13 mouse cellular contexts compared by ENCODE assay signal in genomic region chr1:42707611-42708130, GRCm38 (mm10). TPM values are rescaled to one million over a fixed set of nuclear protein-coding genes. Genes with fewer than 3 reads are reported as not detected.
A peak's percentile ranks its signal among the peaks of the same experiment; 100 is the strongest.
DNase-seq lines count a peak whose midpoint lies in the region; ATAC-seq and TF ChIP-seq lines count a peak whose summit lies in the region.
"Had no signal": no experiment of that assay in that cellular context is flagged by ENCODE, and none has a peak within 500 bp of the region (broad histone marks: within the 10 kb centered on the region; RNA-seq: fewer than 3 reads in every experiment).

No protein-coding gene starts in this region.

- peaks cover 36% of the 10 kb centered on the region for H3K4me1 ChIP-seq in forebrain, postnatal 0 days (ENCODE audit: insufficient read depth)
- H3K4me1 ChIP-seq in midbrain, embryonic 11.5 days (ENCODE audit: control insufficient read depth, insufficient read depth, low read length) = peaks cover 85% of the 10 kb centered on the region

- no peak for TF ChIP-seq CTCF in brain, embryonic 14.5 days (IDR thresholded peaks at IDR 0.05; ENCODE audit: borderline replicate concordance, extremely low read depth, insufficient read depth, insufficient read length)
- no peak for TF ChIP-seq CTCF in forebrain, postnatal 0 days (IDR thresholded peaks at IDR 0.05; ENCODE audit: low read depth)

- peak overlapping the region; percentile 88 for H3K4me2 ChIP-seq in forebrain, postnatal 0 days (ENCODE audit: low read depth)
- peak overlapping the region; percentile 76 for H3K4me2 ChIP-seq in midbrain, embryonic 11.5 days

- H3K36me3 ChIP-seq in forebrain, postnatal 0 days (ENCODE audit: insufficient read depth) = no peaks in the 10 kb centered on the region
- H3K36me3 ChIP-seq in midbrain, embryonic 11.5 days (ENCODE audit: control insufficient read depth, insufficient read depth, low read length) = no peaks in the 10 kb centered on the region

- H3K27ac ChIP-seq in forebrain, postnatal 0 days (ENCODE audit: low read depth, low read length) = peak overlapping the region; percentile 57
- H3K27ac ChIP-seq in midbrain, embryonic 11.5 days (ENCODE audit: low read depth, low read length) = no peak overlapping the region; the same call in 1 of the 2 replicates

- TF ChIP-seq POLR2A in brain, embryonic 14.5 days (IDR thresholded peaks at IDR 0.05; ENCODE audit: borderline replicate concordance, extremely low read depth, insufficient read depth, insufficient read length, poor library complexity, severe bottlenecking) = no peak

- no peak for ATAC-seq in forebrain, postnatal 0 days
- ATAC-seq in midbrain, embryonic 11.5 days (ENCODE audit: low FRiP score) = no peak

- H3K9ac ChIP-seq in forebrain, postnatal 0 days = peak overlapping the region; percentile 25; the same call in 1 of the 2 replicates
- H3K9ac ChIP-seq in midbrain, embryonic 11.5 days (ENCODE audit: low read length) = peak overlapping the region; percentile 94

- H3K9me3 ChIP-seq in forebrain, postnatal 0 days (ENCODE audit: low read length) = no peaks in the 10 kb centered on the region
- no peaks in the 10 kb centered on the region for H3K9me3 ChIP-seq in midbrain, embryonic 11.5 days (ENCODE audit: control insufficient read depth, low read length)

- H3K27me3 ChIP-seq in forebrain, postnatal 0 days (ENCODE audit: insufficient read depth, low read length) = no peaks in the 10 kb centered on the region
- no peaks in the 10 kb centered on the region; the same call in 1 of the 2 replicates for H3K27me3 ChIP-seq in midbrain, embryonic 11.5 days (ENCODE audit: control insufficient read depth, insufficient read depth, low read length)

- H3K4me3 ChIP-seq in forebrain, postnatal 0 days (ENCODE audit: low read depth, low read length) = no peak overlapping the region
- peak overlapping the region; percentile 9 for H3K4me3 ChIP-seq in midbrain, embryonic 11.5 days (ENCODE audit: low read depth, low read length)

- WGBS in forebrain, postnatal 0 days = 15% methylated on average over 4 of the region's 4 CpGs
- WGBS in midbrain, embryonic 11.5 days = 4% methylated on average over 4 of the region's 4 CpGs

- peak; percentile 3 to 4 for DNase-seq in cerebellum, postnatal 10 days
- DNase-seq in cerebellum, adult 18-20 months = no peak
- peak; percentile 51 for DNase-seq in brain, embryonic 14.5 days (ENCODE audit: low read depth)
- DNase-seq in forebrain, postnatal 0 days = peak; percentile 39
- DNase-seq in midbrain, embryonic 11.5 days (ENCODE audit: low spot score, missing footprints) = peak; percentile 91
- no peak for DNase-seq in left cerebral cortex, postnatal 4 days
- no peak for DNase-seq in layer of hippocampus, adult 11-12 months (ENCODE audit: low spot score)
- no peak for DNase-seq in right cerebral cortex, postnatal 10 days (ENCODE audit: low spot score in 2 of 2)
- DNase-seq: adrenal gland, adult 8-10 months; gastrocnemius, postnatal 36 days; lung, adult 18-20 months had no signal

- intact Hi-C loops in left cerebral cortex, postnatal 4 days (cut with DNase I) = loop anchor here (10.0 kb wide), 2 partner anchors 337 to 1823 kb away; no protein-coding TSS in a partner anchor

RNA-seq across cellular contexts. Expression of gene Pou3f3, which starts 12.1 kb away (rescaled TPM):
- 58.3 and 64.7 TPM in 2 replicates for polyA plus RNA-seq in brain, embryonic 14.5 days (2012; rRNA removed)
- total RNA-seq in forebrain, postnatal 0 days (2014; rRNA removed) = 76.9 and 81.4 TPM in 2 replicates
- 22.7 and 28.0 TPM in 2 replicates for polyA plus RNA-seq in forebrain, postnatal 0 days (2015; fragmentation: Nextera tagmentation; extraction: Ambion mirVana)
- polyA plus RNA-seq in midbrain, embryonic 11.5 days (2014; fragmentation: Nextera tagmentation; extraction: Ambion mirVana) = 26.3 and 27.9 TPM in 2 replicates
- 100 to 1,000 TPM; 102 to 123 TPM for total RNA-seq in left cerebral cortex, postnatal 4 days (2021)
- total RNA-seq: common myeloid progenitor, adult 5-6 weeks; gastrocnemius, postnatal 36 days had no signal
- polyA plus RNA-seq: heart, embryonic 14.5 days had no signal

Comparison
In these comparisons a context has a peak if more than half of its experiments do, and no peak if none do; other contexts are left out.
1. DNase-seq: peak in cerebellum, postnatal 10 days (2 of 2), brain, embryonic 14.5 days (single experiment), forebrain, postnatal 0 days (single experiment) and midbrain, embryonic 11.5 days (single experiment); none in cerebellum, adult 18-20 months (0 of 2), left cerebral cortex, postnatal 4 days (single experiment), layer of hippocampus, adult 11-12 months (single experiment) and right cerebral cortex, postnatal 10 days (0 of 2).